In the genomic region with DNA sequence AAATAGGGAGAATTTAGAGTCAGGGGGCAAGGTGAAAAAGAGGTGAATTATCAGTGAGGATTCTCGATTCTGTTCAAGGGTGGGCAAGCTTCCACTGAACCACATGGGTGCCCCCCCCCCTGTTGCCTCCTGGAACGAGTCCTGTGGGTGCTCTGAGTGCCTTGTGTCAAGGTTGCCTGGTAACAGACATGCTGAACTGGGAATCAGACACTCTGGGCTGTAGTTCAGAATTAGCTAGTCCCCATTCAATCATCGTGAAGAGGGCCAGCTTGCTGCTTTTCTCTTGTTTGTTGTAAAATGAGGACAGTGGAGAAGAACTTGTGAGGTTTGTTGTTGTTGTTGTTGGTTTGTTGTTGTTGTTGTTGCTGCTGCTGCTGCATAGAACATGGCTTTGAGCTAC, we compare ENCODE assay signal across 15 mouse cellular contexts.
DNase-seq lines count a peak whose midpoint lies in the region; ATAC-seq and TF ChIP-seq lines count a peak whose summit lies in the region.
"Had no signal": no experiment of that assay in that cellular context is flagged by ENCODE, and none has a peak within 500 bp of the region (broad histone marks: within the 10 kb centered on the region; RNA-seq: fewer than 3 reads in every experiment).

No protein-coding gene starts in this region.

- no peaks in the 10 kb centered on the region for H3K9me3 ChIP-seq in heart, embryonic 11.5 days (replicated peaks; ENCODE audit: control insufficient read depth, low read length)
- no peaks in the 10 kb centered on the region for H3K9me3 ChIP-seq in midbrain, embryonic 14.5 days (ENCODE audit: control insufficient read depth, low read length)
- no peaks in the 10 kb centered on the region for H3K9me3 ChIP-seq in midbrain, embryonic 11.5 days (ENCODE audit: control insufficient read depth, low read length)
- H3K9me3 ChIP-seq in forebrain, embryonic 15.5 days = no peaks in the 10 kb centered on the region
- no peaks in the 10 kb centered on the region for H3K9me3 ChIP-seq in intestine, postnatal 0 days (ENCODE audit: control insufficient read depth)
- H3K9me3 ChIP-seq: embryonic facial prominence, embryonic 13.5 days; liver, embryonic 12.5 days had no signal

- 60% methylated on average over 3 of the region's 3 CpGs for WGBS in heart, embryonic 11.5 days (ENCODE audit: insufficient replicate concordance)
- WGBS in midbrain, embryonic 14.5 days = 28% methylated on average over 3 of the region's 3 CpGs
- WGBS in midbrain, embryonic 11.5 days = 50% methylated on average over 3 of the region's 3 CpGs
- 31% methylated on average over 3 of the region's 3 CpGs for WGBS in forebrain, embryonic 15.5 days
- WGBS in intestine, postnatal 0 days = 52% methylated on average over 3 of the region's 3 CpGs

- no peaks in the 10 kb centered on the region for H3K27me3 ChIP-seq in heart, embryonic 11.5 days (ENCODE audit: control insufficient read depth, insufficient read depth, low read length)
- no peaks in the 10 kb centered on the region for H3K27me3 ChIP-seq in midbrain, embryonic 14.5 days (ENCODE audit: control insufficient read depth, insufficient read depth, low read length)
- H3K27me3 ChIP-seq in midbrain, embryonic 11.5 days (ENCODE audit: control insufficient read depth, insufficient read depth, low read length) = no peaks in the 10 kb centered on the region
- H3K27me3 ChIP-seq in forebrain, embryonic 15.5 days = no peaks in the 10 kb centered on the region
- H3K27me3 ChIP-seq in intestine, postnatal 0 days (replicated peaks; ENCODE audit: control insufficient read depth, insufficient read depth, low read length) = no peaks in the 10 kb centered on the region
- H3K27me3 ChIP-seq: embryonic facial prominence, embryonic 13.5 days; liver, embryonic 12.5 days had no signal

- no peak overlapping the region for H3K4me2 ChIP-seq in heart, embryonic 11.5 days
- no peak overlapping the region for H3K4me2 ChIP-seq in midbrain, embryonic 14.5 days (ENCODE audit: low read length)
- no peak overlapping the region for H3K4me2 ChIP-seq in midbrain, embryonic 11.5 days
- H3K4me2 ChIP-seq in forebrain, embryonic 15.5 days (replicated peaks) = no peak overlapping the region
- H3K4me2 ChIP-seq in intestine, postnatal 0 days (replicated peaks; ENCODE audit: low read depth) = no peak overlapping the region
- H3K4me2 ChIP-seq: embryonic facial prominence, embryonic 13.5 days; liver, embryonic 12.5 days had no signal

- no peaks in the 10 kb centered on the region for H3K4me1 ChIP-seq in heart, embryonic 11.5 days (ENCODE audit: control insufficient read depth, insufficient read depth, low read length)
- no peaks in the 10 kb centered on the region for H3K4me1 ChIP-seq in midbrain, embryonic 14.5 days (ENCODE audit: control insufficient read depth, insufficient read depth, low read length)
- no peaks in the 10 kb centered on the region for H3K4me1 ChIP-seq in midbrain, embryonic 11.5 days (ENCODE audit: control insufficient read depth, insufficient read depth, low read length)
- H3K4me1 ChIP-seq in forebrain, embryonic 15.5 days = peaks cover 8% of the 10 kb centered on the region
- H3K4me1 ChIP-seq in intestine, postnatal 0 days (replicated peaks; ENCODE audit: control insufficient read depth, insufficient read depth, low read length) = no peaks in the 10 kb centered on the region
- H3K4me1 ChIP-seq: embryonic facial prominence, embryonic 13.5 days; liver, embryonic 12.5 days had no signal

- no peak for TF ChIP-seq CTCF in intestine, postnatal 0 days (IDR thresholded peaks at IDR 0.05; ENCODE audit: low read depth)

- no peaks in the 10 kb centered on the region for H3K36me3 ChIP-seq in heart, embryonic 11.5 days (ENCODE audit: control insufficient read depth, insufficient read depth, low read length)
- H3K36me3 ChIP-seq in midbrain, embryonic 14.5 days (ENCODE audit: control insufficient read depth, insufficient read depth, low read length) = no peaks in the 10 kb centered on the region
- no peaks in the 10 kb centered on the region for H3K36me3 ChIP-seq in midbrain, embryonic 11.5 days (ENCODE audit: control insufficient read depth, insufficient read depth, low read length)
- H3K36me3 ChIP-seq in forebrain, embryonic 15.5 days = no peaks in the 10 kb centered on the region
- H3K36me3 ChIP-seq in intestine, postnatal 0 days (ENCODE audit: control insufficient read depth, insufficient read depth) = no peaks in the 10 kb centered on the region
- H3K36me3 ChIP-seq: embryonic facial prominence, embryonic 13.5 days had no signal

- no peak for ATAC-seq in heart, embryonic 11.5 days (replicated peaks; ENCODE audit: insufficient number of reproducible peaks, low FRiP score, low TSS enrichment)
- peak; percentile 63 for ATAC-seq in midbrain, embryonic 14.5 days (ENCODE audit: low FRiP score, low TSS enrichment)
- no peak for ATAC-seq in midbrain, embryonic 11.5 days (ENCODE audit: low FRiP score)
- ATAC-seq in forebrain, embryonic 15.5 days (replicated peaks) = peak; percentile 61; the same call in 1 of the 2 replicates
- ATAC-seq in intestine, postnatal 0 days = no peak
- ATAC-seq: intestine, embryonic 16.5 days; liver, embryonic 12.5 days; lung, postnatal 0 days had no signal

- no peak overlapping the region for H3K4me3 ChIP-seq in heart, embryonic 11.5 days (ENCODE audit: low read depth, low read length)
- H3K4me3 ChIP-seq in midbrain, embryonic 14.5 days (replicated peaks; ENCODE audit: low read depth, low read length) = no peak overlapping the region
- no peak overlapping the region for H3K4me3 ChIP-seq in midbrain, embryonic 11.5 days (ENCODE audit: low read depth, low read length)
- no peak overlapping the region for H3K4me3 ChIP-seq in forebrain, embryonic 15.5 days
- H3K4me3 ChIP-seq in intestine, postnatal 0 days (ENCODE audit: low read depth, low read length) = no peak overlapping the region
- H3K4me3 ChIP-seq: embryonic facial prominence, embryonic 13.5 days; liver, embryonic 12.5 days had no signal

- H3K9ac ChIP-seq in heart, embryonic 11.5 days (ENCODE audit: low read depth, low read length) = no peak overlapping the region
- no peak overlapping the region for H3K9ac ChIP-seq in midbrain, embryonic 14.5 days (replicated peaks; ENCODE audit: low read length)
- H3K9ac ChIP-seq in midbrain, embryonic 11.5 days (ENCODE audit: low read length) = no peak overlapping the region
- no peak overlapping the region for H3K9ac ChIP-seq in forebrain, embryonic 15.5 days (replicated peaks)
- H3K9ac ChIP-seq in intestine, postnatal 0 days (ENCODE audit: low read depth, low read length) = no peak overlapping the region
- H3K9ac ChIP-seq: embryonic facial prominence, embryonic 13.5 days; liver, embryonic 12.5 days had no signal

- no peak overlapping the region for H3K27ac ChIP-seq in heart, embryonic 11.5 days (ENCODE audit: low read depth, low read length)
- H3K27ac ChIP-seq in midbrain, embryonic 14.5 days (replicated peaks; ENCODE audit: low read depth, low read length) = no peak overlapping the region
- H3K27ac ChIP-seq in midbrain, embryonic 11.5 days (ENCODE audit: low read depth, low read length) = no peak overlapping the region
- H3K27ac ChIP-seq in forebrain, embryonic 15.5 days (replicated peaks) = no peak overlapping the region
- H3K27ac ChIP-seq in intestine, postnatal 0 days (ENCODE audit: low read depth, low read length) = no peak overlapping the region
- H3K27ac ChIP-seq: embryonic facial prominence, embryonic 13.5 days; liver, embryonic 12.5 days had no signal

- DNase-seq in heart, adult 11 months = peak; percentile 91
- no peak for DNase-seq in midbrain, embryonic 14.5 days
- no peak for DNase-seq in midbrain, embryonic 11.5 days (ENCODE audit: low spot score, missing footprints)
- peak; percentile 30 to 81 for DNase-seq in layer of hippocampus, postnatal 14 days (ENCODE audit: low spot score in 2 of 2)
- no peak for DNase-seq in B cell, adult 2 months
- DNase-seq: adrenal gland, postnatal 25 days; kidney, postnatal 14 days; thymus, adult 2 months had no signal

Comparison
In these comparisons a context has a peak if more than half of its experiments do, and no peak if none do; other contexts are left out.
1. ATAC-seq: peak in midbrain, embryonic 14.5 days (single experiment) and forebrain, embryonic 15.5 days (single experiment); none in heart, embryonic 11.5 days (single experiment), midbrain, embryonic 11.5 days (single experiment) and intestine, postnatal 0 days (single experiment).
2. DNase-seq: peak in heart, adult 11 months (single experiment) and layer of hippocampus, postnatal 14 days (2 of 2); none in midbrain, embryonic 14.5 days (single experiment), midbrain, embryonic 11.5 days (single experiment) and B cell, adult 2 months (0 of 2).